Mouse (Mus musculus): ENCODE measurements around the gene Vti1b. TPM values are rescaled to one million over a fixed set of nuclear protein-coding genes. Genes with fewer than 3 reads are reported as not detected.

Vti1b gene
- polyA plus RNA-seq, 1 experiment from 2014 or later, result 83.7 TPM

DNA sequence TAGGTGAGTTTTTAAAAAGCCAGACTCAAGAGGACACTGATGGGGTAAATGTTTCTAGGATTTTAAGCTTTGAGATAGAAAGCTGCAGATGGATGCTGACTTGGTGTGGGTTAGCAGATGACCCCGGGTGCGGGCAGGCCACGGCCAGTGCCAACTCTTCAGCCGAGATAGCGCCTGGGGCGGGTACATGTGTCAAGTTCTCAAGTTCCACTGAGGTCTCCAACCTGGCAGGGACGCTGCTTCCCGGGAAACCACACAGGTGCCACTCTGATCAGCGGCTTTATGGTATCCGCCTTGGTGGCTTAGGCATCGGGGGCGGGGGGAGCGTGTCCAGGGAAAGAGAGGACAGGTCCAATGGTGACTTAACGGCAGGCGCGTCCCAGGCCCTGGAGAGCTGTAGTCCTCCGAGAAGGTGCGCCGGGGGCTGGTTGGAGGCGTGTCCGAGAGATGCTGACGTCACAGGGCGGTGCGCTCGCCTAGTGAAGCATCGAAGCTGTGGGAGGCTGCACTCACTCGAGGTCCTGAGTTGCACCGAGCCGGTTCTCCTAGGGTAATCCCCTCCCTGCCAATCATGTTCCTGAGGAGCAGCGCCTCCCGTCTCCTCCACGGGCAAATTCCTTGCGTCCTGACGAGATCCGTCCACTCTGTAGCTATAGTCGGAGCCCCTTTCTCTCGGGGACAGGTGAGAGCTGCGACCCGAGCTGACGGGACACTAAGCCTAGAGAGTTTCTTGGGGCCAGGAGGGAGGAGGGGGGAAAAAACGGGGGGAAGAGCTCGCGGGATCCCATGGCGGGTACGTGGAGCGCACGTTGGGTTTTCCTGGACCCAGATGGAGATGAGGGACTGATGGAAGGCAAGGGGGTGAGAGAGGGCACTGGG lies 41.9 kb downstream of the Vti1b start, which contains the start of gene Arg2:
TSS of gene Arg2 (plus strand) at position 479 of the 879 bp plus-strand sequence.
- Histone ChIP-seq H3K27ac (ENCODE audit: low read length) (no peak within 1 kb of the TSS), H3K27me3 (ENCODE audit: control insufficient read depth, insufficient read depth, low read depth, low read length) (peaks cover 24% of the 10 kb centered on the region), H3K4me3 (ENCODE audit: low read length) (peak within 1 kb of the TSS; percentile 37), H3K9me3 (ENCODE audit: control insufficient read depth, low read length) (no peaks in the 10 kb centered on the region), H3K9ac (ENCODE audit: low read length) (no peak within 1 kb of the TSS; the same call in 1 of the 2 replicates), H3K4me2 (ENCODE audit: low read depth, low read length) (peak within 1 kb of the TSS; percentile 58), H3K4me1 (replicated peaks; ENCODE audit: control insufficient read depth, insufficient read depth, low read length) (peaks cover 9% of the 10 kb centered on the region), H3K36me3 (ENCODE audit: control insufficient read depth, insufficient read depth, low read length) (no peaks in the 10 kb centered on the region)
- WGBS, result under 1% methylated on average over 47 of the region's 47 CpGs
- ATAC-seq (ENCODE audit: low read depth), result peak; percentile 95

DNA sequence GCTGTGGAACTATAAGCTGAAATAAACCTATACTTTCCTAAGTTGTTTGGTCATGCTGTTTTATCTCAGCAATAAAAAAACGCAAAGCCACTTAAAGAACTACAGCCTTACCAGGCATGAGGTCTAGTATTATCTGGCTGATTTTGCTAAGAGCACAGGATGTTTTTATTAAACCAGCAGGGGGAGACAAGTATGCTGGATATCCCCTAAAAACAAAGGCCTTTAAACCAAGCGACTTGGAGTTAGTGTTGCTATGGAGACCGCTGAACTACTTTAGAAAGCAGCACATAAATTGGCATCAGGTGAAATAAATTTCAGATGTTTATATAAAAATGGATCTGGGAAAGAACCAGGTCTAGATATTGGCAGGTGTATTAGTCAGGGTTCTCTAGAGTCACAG lies 49.6 kb downstream of the Vti1b start:
- H3K9me3 ChIP-seq (ENCODE audit: control insufficient read depth, low read length), result no peaks in the 10 kb centered on the region
- WGBS, result 37% methylated on average over 3 of the region's 3 CpGs

DNA sequence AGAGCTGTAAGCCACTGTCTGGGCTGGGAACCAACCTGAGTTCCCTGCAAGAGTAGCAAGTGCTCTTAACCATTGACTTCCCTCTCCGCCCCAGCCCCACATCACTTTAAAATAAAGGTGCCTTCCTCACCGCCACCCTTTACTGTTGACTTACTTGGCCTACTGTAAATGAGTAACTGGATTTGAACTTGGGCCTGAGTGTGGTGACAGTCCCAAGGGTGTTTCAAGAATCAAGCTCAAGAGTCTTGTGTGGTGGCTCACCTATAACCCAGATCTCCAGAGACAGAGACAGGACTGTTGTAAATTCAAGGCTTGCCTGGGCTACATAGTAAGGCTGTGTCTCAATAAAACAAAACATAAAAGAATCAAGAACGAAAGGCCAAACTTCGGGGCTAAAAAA lies 53.5 kb downstream of the Vti1b start:
- ATAC-seq (ENCODE audit: low read depth), result no peak
- WGBS, result 67% methylated on average over 4 of the region's 4 CpGs
- H3K36me3 ChIP-seq (ENCODE audit: control insufficient read depth, insufficient read depth, low read length), result no peaks in the 10 kb centered on the region

More for the DNA sequence above, 49.6 kb downstream of the Vti1b start:
- Histone ChIP-seq H3K9ac (ENCODE audit: low read length) (no peak overlapping the region), H3K27ac (ENCODE audit: low read length) (no peak overlapping the region), H3K4me1 (replicated peaks; ENCODE audit: control insufficient read depth, insufficient read depth, low read length) (no peaks in the 10 kb centered on the region), H3K27me3 (ENCODE audit: control insufficient read depth, insufficient read depth, low read depth, low read length) (no peaks in the 10 kb centered on the region), H3K4me2 (ENCODE audit: low read depth, low read length) (no peak overlapping the region), H3K4me3 (ENCODE audit: low read length) (no peak overlapping the region), H3K36me3 (ENCODE audit: control insufficient read depth, insufficient read depth, low read length) (no peaks in the 10 kb centered on the region)
- ATAC-seq (ENCODE audit: low read depth), result peak; percentile 23; the same call in 1 of the 2 replicates

More for the DNA sequence above, 53.5 kb downstream of the Vti1b start:
- Histone ChIP-seq H3K4me1 (replicated peaks; ENCODE audit: control insufficient read depth, insufficient read depth, low read length) (no peaks in the 10 kb centered on the region), H3K9ac (ENCODE audit: low read length) (no peak overlapping the region), H3K9me3 (ENCODE audit: control insufficient read depth, low read length) (no peaks in the 10 kb centered on the region), H3K4me2 (ENCODE audit: low read depth, low read length) (no peak overlapping the region), H3K27me3 (ENCODE audit: control insufficient read depth, insufficient read depth, low read depth, low read length) (no peaks in the 10 kb centered on the region), H3K27ac (ENCODE audit: low read length) (no peak overlapping the region), H3K4me3 (ENCODE audit: low read length) (no peak overlapping the region)

Other genes starting within 250 kb of the Vti1b start
- 6.7 and 9.5 TPM in 2 replicates for gene Tmem229b, start 165.0 kb downstream of the Vti1b start, polyA plus RNA-seq (2015; fragmentation: Nextera tagmentation; extraction: Ambion mirVana)
- gene Plekhh1, start 143.5 kb downstream of the Vti1b start, polyA plus RNA-seq (2015; fragmentation: Nextera tagmentation; extraction: Ambion mirVana), result 2.6 and 3.1 TPM in 2 replicates
- gene Pigh, start 83.0 kb downstream of the Vti1b start, polyA plus RNA-seq (2015; fragmentation: Nextera tagmentation; extraction: Ambion mirVana), result 25.9 and 26.4 TPM in 2 replicates
- gene Arg2, start 41.9 kb downstream of the Vti1b start, polyA plus RNA-seq (2015; fragmentation: Nextera tagmentation; extraction: Ambion mirVana), result 4.6 and 5.9 TPM in 2 replicates
- gene Rdh11, start 19.6 kb upstream of the Vti1b start, polyA plus RNA-seq (2015; fragmentation: Nextera tagmentation; extraction: Ambion mirVana), result 22.7 and 24.1 TPM in 2 replicates
- gene Rdh12, start 36.2 kb upstream of the Vti1b start, polyA plus RNA-seq (2015; fragmentation: Nextera tagmentation; extraction: Ambion mirVana), result 1.6 and 2.1 TPM in 2 replicates
- 12.1 and 13.7 TPM in 2 replicates for gene Zfyve26, start 123.6 kb upstream of the Vti1b start, polyA plus RNA-seq (2015; fragmentation: Nextera tagmentation; extraction: Ambion mirVana)
- gene Rad51b, start 124.6 kb upstream of the Vti1b start, polyA plus RNA-seq (2015; fragmentation: Nextera tagmentation; extraction: Ambion mirVana), result 7.6 and 8.8 TPM in 2 replicates

Data from lung, embryonic 16.5 days (tissue).